Mouse (Mus musculus) G1E-ER4 (cell line): ENCODE data around the gene Polr1d. TPM values are rescaled to one million over a fixed set of nuclear protein-coding genes. Genes with fewer than 3 reads are reported as not detected.

ENCODE experiments used
- GATA1 ChIP-seq: IDR thresholded peaks from one replicate; pipeline ENCODE4 v1.8.0; 2012; ENCODE audit warnings: low read length, inconsistent platforms
- polyA plus RNA-seq: library from polyadenylated mRNA; stranded (reverse); fragments of >175 nt; gene quantifications from 2 replicates; pipeline ENCODE4 v1.2.3, GENCODE M21; 2012

Polr1d gene
- polyA plus RNA-seq: 160 and 165 TPM in 2 replicates

GRCm38 (mm10) chr5:147076799-147077165 is at the start of gene Polr1d:
TSS of gene Polr1d (plus strand) at chr5:147077050.
- TF ChIP-seq GATA1: no peak

DNA sequence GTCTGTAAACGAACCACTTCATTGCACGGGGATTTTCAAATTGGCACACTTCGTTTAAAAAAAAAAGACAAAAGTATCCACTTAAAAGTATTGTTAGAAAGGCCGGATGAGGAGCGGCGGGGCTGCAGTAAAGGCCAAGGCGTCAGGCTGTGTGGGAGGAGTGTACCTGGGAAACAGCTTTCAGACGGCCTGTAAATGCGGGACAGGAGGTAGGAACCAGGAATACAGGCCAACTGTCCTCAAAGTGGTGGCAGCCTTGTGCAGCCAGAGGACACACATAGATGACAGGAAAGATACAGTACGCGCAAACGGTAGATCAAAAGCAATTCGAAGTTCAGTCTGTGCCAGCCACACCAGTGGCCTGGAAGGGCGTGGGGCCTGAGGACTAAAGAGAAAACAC is 45.6 kb upstream of the Polr1d start:
- TF ChIP-seq GATA1: no peak

- no peak for TF ChIP-seq GATA1
Observed at GRCm38 (mm10) chr5:147033155-147033554, 43.7 kb upstream of the Polr1d start.

DNA sequence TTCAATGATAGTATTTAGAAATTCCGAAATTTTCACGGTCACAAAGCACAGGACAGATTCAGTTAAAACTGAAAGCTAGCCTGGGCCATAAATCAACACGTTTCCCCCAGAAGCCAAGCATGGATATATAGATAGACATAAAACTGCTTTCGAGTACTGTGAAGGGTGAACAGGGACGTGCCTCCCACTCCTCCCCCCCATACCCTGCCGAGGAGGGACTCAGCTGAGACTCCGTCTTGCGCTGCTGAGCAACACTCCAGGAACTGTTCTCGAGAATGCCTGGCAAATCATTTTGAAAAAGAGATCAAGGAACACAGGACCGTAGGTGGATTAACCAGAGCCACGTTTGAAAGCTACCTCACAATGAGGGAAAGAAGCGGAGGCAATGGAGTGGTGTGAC is 42.6 kb upstream of the Polr1d start:
- TF ChIP-seq GATA1: no peak

DNA sequence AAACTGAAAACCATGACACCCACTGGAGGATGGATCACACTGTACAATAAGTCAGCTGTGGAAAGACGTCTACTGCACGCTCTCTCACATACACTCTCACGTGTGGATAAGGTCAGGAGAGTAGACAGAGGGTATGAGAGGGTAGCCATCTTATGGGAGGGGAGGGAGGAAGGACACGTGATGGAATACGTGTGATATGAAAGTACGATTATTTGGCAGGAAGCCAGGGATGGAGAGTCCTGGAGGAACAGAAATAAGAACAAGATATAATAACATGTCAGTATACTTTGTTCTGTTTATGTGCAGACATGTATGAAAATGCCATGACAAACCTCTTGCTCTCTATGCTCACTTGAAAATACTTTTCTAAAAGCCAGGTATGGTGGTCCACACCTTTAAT is 41.5 kb upstream of the Polr1d start:
- TF ChIP-seq GATA1: no peak

DNA sequence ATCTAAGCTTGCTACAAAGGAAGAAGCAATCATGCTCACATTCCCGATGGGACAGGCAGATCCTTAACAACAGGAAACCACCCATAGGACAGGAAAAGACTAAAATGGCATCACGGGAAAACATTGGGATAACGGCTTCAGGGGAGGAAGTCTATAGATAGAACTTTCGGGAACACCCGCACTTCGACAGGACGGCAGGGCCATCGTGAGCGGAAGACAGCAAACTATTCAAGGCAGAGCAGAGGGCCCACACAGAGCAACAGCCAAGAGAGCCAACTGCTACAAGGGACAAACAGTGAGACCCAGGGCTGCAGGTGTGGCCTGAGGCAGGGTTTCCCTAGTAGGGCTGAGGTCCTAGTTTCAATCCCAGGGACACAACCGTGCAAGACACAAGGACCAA is 40.8 kb upstream of the Polr1d start:
- no peak for TF ChIP-seq GATA1

DNA sequence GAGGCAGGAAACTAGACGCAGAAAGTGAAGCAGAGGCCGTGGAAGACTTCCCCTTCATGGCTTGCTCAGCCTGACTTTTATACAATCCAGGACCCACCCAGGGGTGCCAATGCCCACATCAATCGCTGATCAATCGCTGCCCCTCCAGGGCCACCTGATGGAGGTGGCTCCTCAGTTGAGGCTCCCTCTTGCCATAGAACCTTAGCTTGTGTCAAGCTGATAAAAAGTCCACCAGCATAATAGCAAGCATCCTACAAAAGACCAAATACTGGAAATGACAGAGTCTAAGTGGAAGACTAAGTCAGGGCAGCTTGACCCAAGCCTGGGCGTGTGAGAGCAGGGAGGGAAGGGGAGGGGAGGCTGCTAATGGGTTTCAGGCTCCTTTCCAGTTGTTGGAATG is 40.2 kb upstream of the Polr1d start:
- no peak for TF ChIP-seq GATA1

GRCm38 (mm10) chr5:147037601-147038000 is 39.2 kb upstream of the Polr1d start:
- TF ChIP-seq GATA1: no peak

DNA sequence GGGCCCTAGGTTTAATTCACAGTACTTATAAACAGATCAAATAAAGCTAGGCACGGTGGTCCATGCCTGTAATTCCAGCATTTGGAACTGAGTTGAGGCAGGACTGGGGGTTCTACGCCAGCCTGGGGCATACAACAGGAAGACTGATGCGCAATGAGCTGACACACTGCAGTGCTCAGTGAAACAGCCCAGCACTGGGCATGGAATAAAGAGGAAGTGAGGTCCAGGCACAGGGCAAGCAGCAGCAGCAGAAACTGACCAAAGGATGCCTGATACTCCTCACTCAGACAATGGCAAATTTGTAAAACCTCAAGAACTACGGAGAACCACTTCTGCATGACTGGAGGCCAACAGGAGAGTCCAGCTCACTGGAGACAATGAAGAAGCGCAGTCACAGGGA is 37.5 kb upstream of the Polr1d start:
- TF ChIP-seq GATA1: no peak

- no peak for TF ChIP-seq GATA1
Observed at GRCm38 (mm10) chr5:147041965-147042937, 34.6 kb upstream of the Polr1d start.

- TF ChIP-seq GATA1: no peak
Observed at GRCm38 (mm10) chr5:147043240-147043844, 33.5 kb upstream of the Polr1d start.

- TF ChIP-seq GATA1: no peak
Observed at GRCm38 (mm10) chr5:147045311-147045710, 31.5 kb upstream of the Polr1d start.

- TF ChIP-seq GATA1: no peak
Observed at GRCm38 (mm10) chr5:147045929-147046328, 30.9 kb upstream of the Polr1d start.

- TF ChIP-seq GATA1: no peak
Observed at GRCm38 (mm10) chr5:147049544-147050209, 27.2 kb upstream of the Polr1d start.

DNA sequence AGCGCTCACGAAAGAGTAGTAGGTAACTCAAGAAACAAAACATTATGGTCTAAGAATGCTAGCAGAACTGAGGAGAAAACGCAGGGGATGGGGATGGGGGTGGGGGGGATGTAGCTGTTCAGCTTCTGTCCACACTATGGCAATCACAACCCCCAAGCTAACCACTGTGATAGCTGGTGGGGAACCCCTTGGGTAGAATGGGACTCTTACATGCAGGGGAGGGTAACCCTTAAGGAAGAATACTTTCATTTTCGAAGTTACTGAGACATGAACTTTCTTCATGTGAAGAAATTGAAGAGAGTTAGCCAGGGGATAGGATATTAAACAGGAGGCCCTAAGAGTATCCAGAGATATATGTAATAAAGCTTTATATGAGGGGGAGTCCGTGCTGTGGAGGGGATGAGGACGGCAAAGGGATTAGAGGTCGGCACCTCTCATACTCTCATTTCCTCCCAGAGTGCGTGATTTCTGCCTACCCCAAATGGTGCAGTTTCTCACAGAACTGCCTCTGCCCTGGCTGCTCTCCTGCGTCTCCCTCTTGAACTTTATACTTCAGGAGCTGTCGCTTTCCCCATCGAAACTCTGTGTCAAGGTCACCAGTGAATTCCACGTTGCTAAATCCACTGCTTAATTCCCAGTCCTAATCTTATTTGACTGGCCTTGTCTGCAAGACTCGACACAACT is 25.9 kb upstream of the Polr1d start:
- no peak for TF ChIP-seq GATA1
